Mouse (Mus musculus): ENCODE measurements at regions not wholly inside any gene's neighbourhood (a gene's known extent, or its start where the extent isn't known, plus 50 kb on each side); places are given as distances from the start of the nearest gene placed in this dataset.
A peak's percentile ranks its signal among the peaks of the same experiment; 100 is the strongest.

- no peak for DNase-seq (ENCODE audit: low read depth, low spot score)
Measured at GRCm38 (mm10) chr7:34587239-34587638, 69.3 kb downstream of the Kctd15 start.

- DNase-seq (ENCODE audit: low read depth, low spot score): no peak
Measured at GRCm38 (mm10) chr7:34585312-34585865, 71.1 kb downstream of the Kctd15 start.

GRCm38 (mm10) chr7:34584870-34585269 is 71.7 kb downstream of the Kctd15 start:
- DNase-seq (ENCODE audit: low read depth, low spot score): no peak

GRCm38 (mm10) chr7:34580866-34581265 is 75.7 kb downstream of the Kctd15 start:
- DNase-seq (ENCODE audit: low read depth, low spot score): no peak

- DNase-seq (ENCODE audit: low read depth, low spot score): no peak
Measured at GRCm38 (mm10) chr7:34571295-34571694, 85.2 kb downstream of the Kctd15 start.

GRCm38 (mm10) chr7:34570114-34571065 is 86.1 kb downstream of the Kctd15 start:
- DNase-seq (ENCODE audit: low read depth, low spot score): peak; percentile 65

GRCm38 (mm10) chr7:34569747-34570113 is 86.8 kb downstream of the Kctd15 start:
- no peak for DNase-seq (ENCODE audit: low read depth, low spot score)

GRCm38 (mm10) chr7:34567575-34567974 is 89.0 kb downstream of the Kctd15 start:
- no peak for DNase-seq (ENCODE audit: low read depth, low spot score)

GRCm38 (mm10) chr7:34562160-34562559 is 94.4 kb downstream of the Kctd15 start:
- no peak for DNase-seq (ENCODE audit: low read depth, low spot score)

- no peak for DNase-seq (ENCODE audit: low read depth, low spot score)
Measured at GRCm38 (mm10) chr7:34558615-34559343, 97.8 kb downstream of the Kctd15 start.

- no peak for DNase-seq (ENCODE audit: low read depth, low spot score)
Measured at GRCm38 (mm10) chr7:34555196-34555595, 101.3 kb downstream of the Kctd15 start.

- peak; percentile 18 for DNase-seq (ENCODE audit: low read depth, low spot score)
Measured at GRCm38 (mm10) chr7:34546609-34547316, 109.8 kb downstream of the Kctd15 start.

GRCm38 (mm10) chr7:34545906-34546305 is 110.6 kb downstream of the Kctd15 start:
- DNase-seq (ENCODE audit: low read depth, low spot score): no peak

- DNase-seq (ENCODE audit: low read depth, low spot score): no peak
Measured at GRCm38 (mm10) chr7:34541906-34542305, 114.6 kb downstream of the Kctd15 start.

GRCm38 (mm10) chr7:34541000-34541399 is 115.5 kb downstream of the Kctd15 start:
- no peak for DNase-seq (ENCODE audit: low read depth, low spot score)

GRCm38 (mm10) chr7:34539856-34540255 is 116.7 kb downstream of the Kctd15 start:
- no peak for DNase-seq (ENCODE audit: low read depth, low spot score)

- no peak for DNase-seq (ENCODE audit: low read depth, low spot score)
Measured at GRCm38 (mm10) chr7:34538310-34539055, 118.0 kb downstream of the Kctd15 start.

GRCm38 (mm10) chr7:34537122-34537521 is 119.4 kb downstream of the Kctd15 start:
- no peak for DNase-seq (ENCODE audit: low read depth, low spot score)

- DNase-seq (ENCODE audit: low read depth, low spot score): no peak
Measured at GRCm38 (mm10) chr7:34534241-34534640, 122.3 kb downstream of the Kctd15 start.

GRCm38 (mm10) chr7:34531639-34532038 is 124.9 kb downstream of the Kctd15 start:
- DNase-seq (ENCODE audit: low read depth, low spot score): no peak

- no peak for DNase-seq (ENCODE audit: low read depth, low spot score)
Measured at GRCm38 (mm10) chr7:34507858-34508257, 114.7 kb upstream of the Lsm14a start.

All from WW6 (cell line).